ENCODE assay signal across 24 mouse cellular contexts in the genomic region with DNA sequence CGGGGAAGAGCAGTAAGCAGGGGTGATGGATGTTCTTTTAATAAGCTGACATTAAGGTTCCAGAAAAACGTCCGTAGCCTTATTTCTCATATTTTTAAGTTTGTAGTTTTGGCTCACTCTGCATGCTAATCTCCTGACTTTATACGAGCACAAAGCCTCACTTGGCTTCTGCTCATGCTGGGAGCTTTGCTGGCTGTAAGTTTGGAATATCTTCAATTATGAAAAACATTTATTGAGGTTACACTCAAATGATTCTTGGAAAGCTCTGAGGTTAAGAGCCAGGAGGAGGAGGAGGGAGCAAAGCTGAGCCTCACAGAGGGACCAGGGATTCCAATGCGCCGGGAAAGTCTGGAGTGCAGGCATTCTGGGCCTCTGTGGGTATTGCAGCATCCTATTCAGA. TPM values are rescaled to one million over a fixed set of nuclear protein-coding genes. Genes with fewer than 3 reads are reported as not detected.
DNase-seq lines count a peak whose midpoint lies in the region; ATAC-seq and TF ChIP-seq lines count a peak whose summit lies in the region.
"Had no signal": no experiment of that assay in that cellular context is flagged by ENCODE, and none has a peak within 500 bp of the region (broad histone marks: within the 10 kb centered on the region; RNA-seq: fewer than 3 reads in every experiment).

No protein-coding gene starts in this region.

- H3K36me3 ChIP-seq in kidney, adult 2 months (ENCODE audit: control insufficient read depth, insufficient read depth, low read length): no peaks in the 10 kb centered on the region
- no peaks in the 10 kb centered on the region for H3K36me3 ChIP-seq in kidney, embryonic 15.5 days
- no peaks in the 10 kb centered on the region for H3K36me3 ChIP-seq in lung, embryonic 15.5 days
- H3K36me3 ChIP-seq: heart, embryonic 10.5 days; limb, embryonic 12.5 days; liver, embryonic 13.5 days; midbrain, embryonic 12.5 days had no signal

- TF ChIP-seq POLR2A in kidney, adult 2 months (IDR thresholded peaks at IDR 0.05; ENCODE audit: low read depth, low read length): no peak

- no peak overlapping the region for H3K4me2 ChIP-seq in kidney, embryonic 15.5 days
- no peak overlapping the region for H3K4me2 ChIP-seq in lung, embryonic 15.5 days
- H3K4me2 ChIP-seq: hindbrain, embryonic 14.5 days; limb, embryonic 12.5 days; liver, embryonic 13.5 days; midbrain, embryonic 12.5 days had no signal

- H3K27ac ChIP-seq in kidney, adult 2 months (ENCODE audit: insufficient read depth, low read depth, low read length): no peak overlapping the region
- no peak overlapping the region for H3K27ac ChIP-seq in kidney, embryonic 15.5 days
- H3K27ac ChIP-seq in lung, embryonic 15.5 days: no peak overlapping the region
- H3K27ac ChIP-seq: heart, embryonic 10.5 days; hindbrain, embryonic 14.5 days; limb, embryonic 12.5 days; liver, embryonic 13.5 days; midbrain, embryonic 12.5 days had no signal

- no peak overlapping the region for H3K4me3 ChIP-seq in kidney, adult 2 months (ENCODE audit: insufficient read depth, low read depth, low read length)
- no peak overlapping the region for H3K4me3 ChIP-seq in kidney, embryonic 15.5 days (replicated peaks)
- no peak overlapping the region for H3K4me3 ChIP-seq in lung, embryonic 15.5 days
- H3K4me3 ChIP-seq: erythroblast, embryonic 14.5 days; heart, embryonic 10.5 days; limb, embryonic 12.5 days; liver, embryonic 13.5 days; midbrain, embryonic 12.5 days had no signal

- H3K4me1 ChIP-seq in kidney, adult 2 months (ENCODE audit: control insufficient read depth, insufficient read depth, low read length): no peaks in the 10 kb centered on the region
- H3K4me1 ChIP-seq in kidney, embryonic 15.5 days: 0 out of 2 replicates have a peak, but pooled peaks cover 10% of the 10 kb centered on the region
- 0 out of 2 replicates have a peak, but pooled peaks cover 2% of the 10 kb centered on the region for H3K4me1 ChIP-seq in lung, embryonic 15.5 days
- H3K4me1 ChIP-seq: heart, embryonic 10.5 days; limb, embryonic 12.5 days; liver, embryonic 13.5 days; midbrain, embryonic 12.5 days had no signal

- WGBS in kidney, adult 2 months: 66% methylated on average over 6 of the region's 6 CpGs
- WGBS in kidney, embryonic 15.5 days: 58% methylated on average over 6 of the region's 6 CpGs
- 34% methylated on average over 6 of the region's 6 CpGs for WGBS in lung, embryonic 15.5 days

- DNase-seq in kidney, adult 2 months: peak; percentile 8
- DNase-seq in lung, postnatal 14 days: no peak
- DNase-seq in fibroblast of lung, adult 2 months (ENCODE audit: low read depth): peak; percentile 47
- DNase-seq in lung, postnatal 36 days: peak; percentile 7
- DNase-seq: adrenal gland, adult 2 months; cerebellum, adult 8-10 months; gastrocnemius, postnatal 14 days; liver, embryonic 13.5 days; right cerebral cortex, postnatal 4 days; thymus, postnatal 25 days had no signal

- no peak for TF ChIP-seq CTCF in kidney, adult 2 months (conservative IDR thresholded peaks at IDR 0.05; ENCODE audit: insufficient read depth, insufficient read length, low read depth, low read length)

- no peak overlapping the region for H3K9ac ChIP-seq in kidney, embryonic 15.5 days
- no peak overlapping the region for H3K9ac ChIP-seq in lung, embryonic 15.5 days
- H3K9ac ChIP-seq: hindbrain, embryonic 14.5 days; limb, embryonic 12.5 days; liver, embryonic 13.5 days; midbrain, embryonic 12.5 days had no signal

- no peaks in the 10 kb centered on the region for H3K9me3 ChIP-seq in kidney, embryonic 15.5 days (replicated peaks)
- H3K9me3 ChIP-seq in lung, embryonic 15.5 days: no peaks in the 10 kb centered on the region
- H3K9me3 ChIP-seq: heart, embryonic 10.5 days; limb, embryonic 12.5 days; liver, embryonic 13.5 days; midbrain, embryonic 12.5 days had no signal

- ATAC-seq in kidney, embryonic 15.5 days (replicated peaks; ENCODE audit: low FRiP score): no peak
- ATAC-seq in lung, embryonic 15.5 days (ENCODE audit: borderline replicate concordance, extremely low read depth, low FRiP score, low TSS enrichment): peak; percentile 57; the same call in 1 of the 2 replicates
- no peak for ATAC-seq in granulocyte monocyte progenitor cell, adult 5-6 weeks (replicated peaks; ENCODE audit: poor library complexity, severe bottlenecking)
- ATAC-seq: forebrain, embryonic 14.5 days had no signal

- H3K27me3 ChIP-seq in kidney, adult 2 months (replicated peaks; ENCODE audit: control insufficient read depth, insufficient read depth, low read length): no peaks in the 10 kb centered on the region
- H3K27me3 ChIP-seq in kidney, embryonic 15.5 days: no peaks in the 10 kb centered on the region
- no peaks in the 10 kb centered on the region for H3K27me3 ChIP-seq in lung, embryonic 15.5 days
- H3K27me3 ChIP-seq: limb, embryonic 12.5 days; liver, embryonic 13.5 days; midbrain, embryonic 12.5 days had no signal

RNA-seq across cellular contexts. Expression of gene Lipc, which starts 41.3 kb away (rescaled TPM):
- polyA plus RNA-seq in kidney, adult 2 months (2012; rRNA removed): 0.58 TPM in 2 replicates
- polyA plus RNA-seq in kidney, embryonic 15.5 days (2015; fragmentation: Nextera tagmentation; extraction: Ambion mirVana): 0.80 and 1.1 TPM in 2 replicates
- 0.42 and 0.46 TPM in 2 replicates for polyA plus RNA-seq in lung, embryonic 15.5 days (2015; fragmentation: Nextera tagmentation; extraction: Ambion mirVana)
- total RNA-seq in granulocyte monocyte progenitor cell, adult 5-6 weeks (2014; fragmentation: Nextera tagmentation): not detected in 2 replicates
- total RNA-seq in granulocyte monocyte progenitor cell, adult 5-6 weeks (2017): not detected in 2 replicates
- total RNA-seq: gastrocnemius, postnatal 14 days; megakaryocyte progenitor cell, adult 5-6 weeks; monocyte, adult 5-6 weeks had no signal
- polyA plus RNA-seq: embryonic facial prominence, embryonic 11.5 days; intestine, embryonic 14.5 days; limb, embryonic 12.5 days; midbrain, embryonic 12.5 days; neural tube, embryonic 11.5 days had no signal
